Mouse (Mus musculus) embryo, embryonic 9.5 days (tissue): ENCODE measurements around the gene 4930447C04Rik.

ENCODE experiments used
- DNase-seq: peaks from one replicate; pipeline ENCODE4 v3.0.0-alpha.2; 2017; ENCODE audit errors: extremely low spot score

The 4930447C04Rik gene

GRCm38 (mm10) chr12:72943574-72944110 is 3.1 kb upstream of the 4930447C04Rik start:
- DNase-seq: peak; percentile 17

- DNase-seq: no peak
Measured at GRCm38 (mm10) chr12:72942171-72942570, 1.6 kb upstream of the 4930447C04Rik start.

GRCm38 (mm10) chr12:72941398-72942051 is 951 bp upstream of the 4930447C04Rik start:
- DNase-seq: peak; percentile 62

GRCm38 (mm10) chr12:72940822-72941397 is 336 bp upstream of the 4930447C04Rik start:
- DNase-seq: no peak

GRCm38 (mm10) chr12:72939616-72940015 is 958 bp downstream of the 4930447C04Rik start, which contains the start of gene Six6:
Gene Six6 (plus strand): TSS chr12:72939892.
- DNase-seq: peak; percentile 76

GRCm38 (mm10) chr12:72938600-72939490 is 1.7 kb downstream of the 4930447C04Rik start:
- peak; percentile 35 for DNase-seq

GRCm38 (mm10) chr12:72938176-72938575 is 2.4 kb downstream of the 4930447C04Rik start:
- no peak for DNase-seq

- peak; percentile 47 for DNase-seq
Measured at GRCm38 (mm10) chr12:72937537-72938120, 2.9 kb downstream of the 4930447C04Rik start.

GRCm38 (mm10) chr12:72936751-72937150 is 3.8 kb downstream of the 4930447C04Rik start:
- DNase-seq: no peak

- peak; percentile 64 for DNase-seq
Measured at GRCm38 (mm10) chr12:72917159-72917993, 23.2 kb downstream of the 4930447C04Rik start.

GRCm38 (mm10) chr12:72854377-72855032 is 86.1 kb downstream of the 4930447C04Rik start:
- DNase-seq: peak; percentile 70

GRCm38 (mm10) chr12:72853406-72854076 is 87.0 kb downstream of the 4930447C04Rik start:
- no peak for DNase-seq

GRCm38 (mm10) chr12:72852264-72852663 is 88.3 kb downstream of the 4930447C04Rik start:
- no peak for DNase-seq

- no peak for DNase-seq
Measured at GRCm38 (mm10) chr12:72850146-72850545, 90.4 kb downstream of the 4930447C04Rik start.

GRCm38 (mm10) chr12:72847725-72848124 is 92.8 kb downstream of the 4930447C04Rik start:
- peak; percentile 64 for DNase-seq

GRCm38 (mm10) chr12:72845946-72846345 is 94.6 kb downstream of the 4930447C04Rik start:
- DNase-seq: no peak

GRCm38 (mm10) chr12:72843973-72844620 is 96.5 kb downstream of the 4930447C04Rik start:
- DNase-seq: peak; percentile 66

GRCm38 (mm10) chr12:72843555-72843954 is 97.0 kb downstream of the 4930447C04Rik start:
- DNase-seq: no peak

- DNase-seq: no peak
Measured at GRCm38 (mm10) chr12:72843135-72843534, 97.4 kb downstream of the 4930447C04Rik start.
